Mouse (Mus musculus) central nervous system, embryonic 14 days (tissue): Measurements from ENCODE around the gene Smim11. TPM values are rescaled to one million over a fixed set of nuclear protein-coding genes. Genes with fewer than 3 reads are reported as not detected.

Experiments used
- polyA plus RNA-seq: library from polyadenylated mRNA; depleted of rRNA; stranded (reverse); fragments of >200 nt; gene quantifications from 2 replicates; pipeline ENCODE4 v1.2.3, GENCODE M21; 2012; rRNA removed

Smim11 gene
- 39.7 and 41.3 TPM in 2 replicates for polyA plus RNA-seq

GRCm38 (mm10) chr16:92300649-92301411, at the start of gene Smim11:
Smim11 (plus strand) TSS chr16:92301286.

DNA sequence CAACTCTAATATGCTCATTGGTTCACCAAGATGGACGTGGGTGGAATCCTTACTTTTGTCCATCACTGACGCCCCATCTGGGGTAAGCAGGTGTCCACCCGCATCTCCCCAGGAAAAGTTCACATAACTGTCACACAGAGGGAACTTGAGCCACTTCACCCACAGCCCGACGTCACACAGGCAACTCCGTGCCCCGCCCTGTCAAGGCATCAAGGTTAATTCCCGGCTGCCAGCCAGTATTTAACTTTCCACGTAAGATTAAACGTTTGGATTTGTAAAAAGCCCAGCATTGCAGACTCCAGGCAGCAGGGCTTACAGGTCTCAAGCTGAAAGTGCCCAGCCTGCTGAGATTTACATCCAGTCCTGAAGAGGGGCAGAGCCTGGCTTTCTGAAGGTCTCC, 9.0 kb upstream of the Smim11 start, which contains the start of gene Kcne2:
TSS of gene Kcne2 (plus strand) at position 289 of the 400 bp plus-strand sequence.

GRCm38 (mm10) chr16:92321341-92321740, 20.3 kb downstream of the Smim11 start, which contains the start of gene Fam243:
Fam243 (minus strand) TSS chr16:92321441.

DNA sequence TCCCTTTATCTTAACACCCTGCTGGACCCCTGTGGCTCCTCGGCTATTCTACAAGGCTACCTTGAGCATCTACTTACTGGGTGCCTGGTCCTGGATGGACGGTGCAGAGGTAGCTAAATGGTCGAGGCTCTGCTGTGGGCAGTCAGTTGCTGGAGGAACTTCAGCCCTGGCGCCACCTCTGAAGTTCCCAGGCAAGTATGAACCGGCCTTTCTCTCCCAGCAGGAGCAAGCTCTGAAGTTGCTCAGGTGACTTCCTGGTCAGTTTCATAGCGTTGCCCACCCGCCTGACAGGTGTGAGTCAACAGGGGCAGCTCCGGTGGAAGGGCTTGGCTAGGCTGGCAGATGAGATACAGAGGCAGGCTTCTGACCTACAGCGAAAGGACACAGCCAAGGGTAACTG, 58.1 kb downstream of the Smim11 start, which contains the start of gene Kcne1:
TSS of gene Kcne1 (minus strand) at position 240 of the 400 bp plus-strand sequence.

Other genes starting within 250 kb of the Smim11 start
- 76.0 and 85.3 TPM in 2 replicates for gene Mrps6, start 243.0 kb upstream of the Smim11 start, polyA plus RNA-seq
- 0.36 and 0.45 TPM in 2 replicates for gene Gm49711, start 243.0 kb upstream of the Smim11 start, polyA plus RNA-seq
- gene Slc5a3, start 243.0 kb upstream of the Smim11 start, polyA plus RNA-seq: 5.6 and 5.8 TPM in 2 replicates
- gene Kcne2, start 8.9 kb upstream of the Smim11 start, polyA plus RNA-seq: 12.9 and 18.1 TPM in 2 replicates
- gene Fam243, start 20.2 kb downstream of the Smim11 start, polyA plus RNA-seq: 0.13 and 0.21 TPM in 2 replicates
- 0.10 and 0.20 TPM in 2 replicates for gene Kcne1, start 58.2 kb downstream of the Smim11 start, polyA plus RNA-seq
- 50.5 and 51.2 TPM in 2 replicates for gene Rcan1, start 169.6 kb downstream of the Smim11 start, polyA plus RNA-seq
- gene Clic6, start 184.4 kb downstream of the Smim11 start, polyA plus RNA-seq: 8.3 and 10.4 TPM in 2 replicates